Mouse (Mus musculus) liver, embryonic 15.5 days (tissue): Measurements from ENCODE around the gene Chst11. TPM values are rescaled to one million over a fixed set of nuclear protein-coding genes. Genes with fewer than 3 reads are reported as not detected.
"Not testable (repeated sequence)": the region's sequence is repeated elsewhere in the genome, so short reads cannot be mapped to it uniquely, and the experiment has no call there.

Experiments used
- ATAC-seq: fragments of 200-750 bp; cut with Nextera tagmentation; 2 replicates; pipeline ENCODE4 v1.8.0; 2017; ENCODE audit warnings: moderate number of reproducible peaks, mild to moderate bottlenecking, moderate library complexity; ENCODE audit not compliant: insufficient read depth
- H3K27ac ChIP-seq: fragments of 300-500 bp; sonication (generic); replicated peaks from 2 replicates; pipeline ENCODE4 v1.5.1; 2015; ENCODE audit warnings: mild to moderate bottlenecking, inconsistent platforms
- H3K27me3 ChIP-seq: fragments of 300-500 bp; sonication (generic); 2 replicates; pipeline ENCODE4 v1.6.1; 2015; ENCODE audit warnings: mild to moderate bottlenecking, inconsistent platforms
- H3K36me3 ChIP-seq: fragments of 300-500 bp; sonication (generic); replicated peaks from 2 replicates; pipeline ENCODE4 v1.6.1; 2015; ENCODE audit warnings: moderate library complexity, mild to moderate bottlenecking, inconsistent platforms
- H3K4me1 ChIP-seq: fragments of 300-500 bp; sonication (generic); replicated peaks from 2 replicates; pipeline ENCODE4 v1.6.1; 2015; ENCODE audit warnings: inconsistent platforms
- H3K4me2 ChIP-seq: fragments of 300-500 bp; sonication (generic); 2 replicates; pipeline ENCODE4 v1.6.1; 2015; ENCODE audit warnings: moderate library complexity, mild to moderate bottlenecking, inconsistent platforms
- H3K4me3 ChIP-seq: fragments of 300-500 bp; sonication (generic); replicated peaks from 2 replicates; pipeline ENCODE4 v1.5.1; 2015; ENCODE audit warnings: mild to moderate bottlenecking, inconsistent platforms
- H3K9ac ChIP-seq: fragments of 300-500 bp; sonication (generic); 2 replicates; pipeline ENCODE4 v1.6.1; 2015; ENCODE audit warnings: moderate library complexity, mild to moderate bottlenecking, inconsistent platforms
- H3K9me3 ChIP-seq: fragments of 300-500 bp; sonication (generic); replicated peaks from 2 replicates; pipeline ENCODE4 v1.6.1; 2016; ENCODE audit warnings: inconsistent platforms
- WGBS: fragments of 180-500 bp; shearing (Covaris S2); methylation state at CpG from one replicate; pipeline ENCODE4 v1.1.7; 2015; ENCODE audit warnings: mixed read lengths; ENCODE audit not compliant: insufficient replicate concordance; 5-methylcytosine and 5-hydroxymethylcytosine counted together
- polyA plus RNA-seq: library from polyadenylated mRNA; unstranded; fragments of >200 nt; fragmentation: Nextera tagmentation; extraction: Ambion mirVana; gene quantifications from 2 replicates; pipeline ENCODE4 v1.2.1, GENCODE M21; 2015

Chst11 gene
- polyA plus RNA-seq, 1 experiment from 2014 or later: 1.2 TPM

DNA sequence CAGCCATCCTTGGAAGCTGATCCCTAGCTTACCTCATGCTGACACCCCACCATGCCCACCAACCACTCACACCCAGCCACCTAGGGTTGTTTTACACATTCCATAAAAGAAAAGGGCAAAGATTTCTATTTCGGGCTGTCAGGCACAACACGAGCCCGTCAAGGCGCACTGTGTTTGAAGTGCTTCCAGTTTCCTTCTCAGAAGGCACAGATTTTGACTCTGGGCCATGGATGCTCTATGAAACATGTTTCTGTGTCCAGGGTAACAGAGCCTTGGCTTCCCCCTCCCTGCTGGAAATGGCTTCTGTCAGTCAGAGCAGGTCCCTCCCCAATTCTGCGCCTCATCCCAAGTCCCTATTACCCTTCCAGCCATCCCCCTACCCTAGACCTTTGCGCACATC lies 125.7 kb downstream of the Chst11 start:
- WGBS: 84% methylated on average over 6 of the region's 6 CpGs
- ATAC-seq: no peak
- no peaks in the 10 kb centered on the region for H3K36me3 ChIP-seq

DNA sequence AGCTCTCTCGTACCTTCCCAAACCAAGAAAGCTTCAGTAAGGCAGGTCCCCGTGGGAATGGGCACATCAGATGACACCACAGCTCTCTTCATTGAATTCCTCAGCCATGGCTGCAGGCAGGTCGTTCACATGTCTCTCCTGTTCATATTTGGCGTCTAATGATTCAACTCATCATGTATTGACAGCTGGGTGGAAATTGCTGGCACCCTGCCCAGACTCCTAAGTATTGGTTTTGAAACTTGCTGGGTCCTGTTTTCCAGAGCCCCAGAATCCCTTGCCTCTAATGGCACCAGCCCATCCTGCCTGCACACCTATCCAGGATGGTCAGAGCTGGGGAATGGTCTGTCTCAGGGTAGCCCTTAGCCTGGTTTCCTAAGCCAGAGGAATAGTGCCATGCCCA lies 127.0 kb downstream of the Chst11 start:
- WGBS: 65% methylated on average over 4 of the region's 4 CpGs
- Histone ChIP-seq H3K27me3 (no peaks in the 10 kb centered on the region), H3K4me1 (peaks cover 16% of the 10 kb centered on the region), H3K4me2 (no peak overlapping the region), H3K36me3 (no peaks in the 10 kb centered on the region), H3K9ac (no peak overlapping the region), H3K9me3 (no peaks in the 10 kb centered on the region), H3K4me3 (no peak overlapping the region), H3K27ac (no peak overlapping the region)
- no peak for ATAC-seq

More for the DNA sequence above, 125.7 kb downstream of the Chst11 start:
- Histone ChIP-seq H3K27me3 (no peaks in the 10 kb centered on the region), H3K4me3 (no peak overlapping the region), H3K4me2 (no peak overlapping the region), H3K9me3 (no peaks in the 10 kb centered on the region), H3K4me1 (0 out of 2 replicates have a peak, but pooled peaks cover 4% of the 10 kb centered on the region), H3K27ac (no peak overlapping the region), H3K9ac (no peak overlapping the region)

DNA sequence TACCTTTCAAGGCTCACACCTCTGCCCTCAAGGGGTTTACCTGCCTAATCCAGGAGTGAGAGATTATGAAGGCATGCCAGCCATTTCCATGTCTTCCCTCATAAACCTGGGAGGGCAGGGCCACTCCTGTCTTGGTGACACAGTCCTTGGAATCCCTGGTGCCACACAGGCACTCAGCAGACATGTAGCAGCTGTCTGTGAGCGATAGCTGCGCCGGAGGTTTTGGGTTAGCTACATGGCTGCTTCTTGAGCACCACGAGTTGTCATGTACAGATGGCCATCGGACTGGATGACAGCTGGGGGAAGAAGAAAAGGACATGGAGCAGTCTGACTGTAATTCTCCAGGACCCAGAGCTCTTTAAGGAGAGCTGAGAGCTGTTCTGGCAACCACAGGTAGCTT lies 129.3 kb downstream of the Chst11 start:
- Histone ChIP-seq H3K4me3 (no peak overlapping the region), H3K27me3 (no peaks in the 10 kb centered on the region), H3K9me3 (no peaks in the 10 kb centered on the region), H3K9ac (no peak overlapping the region), H3K36me3 (no peaks in the 10 kb centered on the region), H3K4me2 (no peak overlapping the region), H3K27ac (no peak overlapping the region), H3K4me1 (peaks cover 15% of the 10 kb centered on the region)
- no peak for ATAC-seq
- 85% methylated on average over 5 of the region's 5 CpGs for WGBS

DNA sequence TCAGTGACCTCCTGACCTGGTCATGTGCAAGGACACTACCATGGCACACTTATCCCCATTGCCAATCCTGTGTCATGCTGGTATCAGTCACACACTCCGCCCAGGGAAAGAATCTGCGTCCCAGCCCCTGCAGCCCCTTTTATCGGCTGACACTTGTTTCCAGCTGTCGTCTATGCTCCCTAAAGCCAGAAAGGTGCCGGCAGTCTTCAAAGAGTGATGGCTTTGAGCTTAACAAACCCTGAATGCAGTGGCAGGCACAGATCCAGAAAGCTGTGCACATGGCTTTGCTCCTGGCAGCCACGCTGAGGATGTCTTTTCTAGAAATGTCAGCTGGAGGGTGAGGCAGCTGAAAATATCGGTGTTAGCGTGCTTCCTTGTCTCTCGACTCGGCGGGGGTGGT lies 131.6 kb downstream of the Chst11 start:
- H3K4me3 ChIP-seq: no peak overlapping the region
- no peaks in the 10 kb centered on the region for H3K36me3 ChIP-seq
- 31% methylated on average over 11 of the region's 11 CpGs for WGBS
- H3K9ac ChIP-seq: no peak overlapping the region
- H3K4me1 ChIP-seq: peaks cover 15% of the 10 kb centered on the region
- H3K27me3 ChIP-seq: no peaks in the 10 kb centered on the region
- H3K9me3 ChIP-seq: no peaks in the 10 kb centered on the region
- no peak overlapping the region for H3K27ac ChIP-seq
- H3K4me2 ChIP-seq: peak overlapping the region; percentile 42; the same call in 1 of the 2 replicates
- ATAC-seq: peak; percentile 71

DNA sequence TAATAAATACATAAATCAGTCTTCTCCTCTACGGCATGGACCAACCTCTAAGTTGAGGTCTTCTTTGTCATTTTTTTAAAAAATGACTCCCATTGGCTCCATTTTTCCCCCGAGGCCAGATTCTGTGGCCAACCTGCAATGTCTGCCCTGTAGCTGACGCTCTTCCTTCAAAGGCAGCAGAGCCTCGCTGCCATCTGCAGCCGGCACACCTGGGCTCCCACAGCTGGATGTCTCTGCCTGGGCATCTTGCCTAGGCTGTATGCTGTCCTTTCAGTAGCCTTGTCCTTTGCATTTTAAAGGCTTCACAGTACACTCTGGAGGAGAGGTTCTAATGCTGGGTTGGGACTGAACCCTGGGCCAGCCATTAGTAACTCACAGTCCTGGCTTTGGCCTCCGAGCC lies 132.6 kb downstream of the Chst11 start:
- no peak overlapping the region for H3K27ac ChIP-seq
- no peak for ATAC-seq
- no peak overlapping the region for H3K4me3 ChIP-seq
- H3K9me3 ChIP-seq: no peaks in the 10 kb centered on the region
- H3K9ac ChIP-seq: no peak overlapping the region
- peaks cover 15% of the 10 kb centered on the region for H3K4me1 ChIP-seq
- no peaks in the 10 kb centered on the region for H3K27me3 ChIP-seq
- no peaks in the 10 kb centered on the region for H3K36me3 ChIP-seq
- no peak overlapping the region for H3K4me2 ChIP-seq
- WGBS: 85% methylated on average over 6 of the region's 6 CpGs

DNA sequence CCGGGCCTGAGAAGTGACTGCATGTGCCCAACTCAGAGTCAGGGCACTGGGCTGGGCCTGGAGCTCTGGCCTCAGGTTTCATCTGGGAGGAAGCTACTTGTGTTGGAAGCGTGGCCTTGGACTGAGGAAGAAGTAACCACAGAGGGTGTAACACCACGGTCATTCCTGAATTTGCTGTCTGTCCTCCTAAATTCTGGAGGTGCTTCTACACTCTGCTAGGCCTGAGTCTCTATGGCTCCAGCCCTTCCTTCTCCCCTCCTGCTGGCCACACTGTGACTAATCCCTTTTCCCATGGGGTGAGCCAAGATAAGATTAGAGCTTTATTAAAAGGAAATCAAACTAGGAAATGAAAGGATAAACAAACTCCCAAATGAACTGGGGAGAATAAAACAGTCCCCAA lies 133.3 kb downstream of the Chst11 start:
- no peaks in the 10 kb centered on the region for H3K27me3 ChIP-seq
- no peaks in the 10 kb centered on the region for H3K36me3 ChIP-seq
- H3K27ac ChIP-seq: no peak overlapping the region
- H3K4me3 ChIP-seq: no peak overlapping the region
- no peak overlapping the region for H3K4me2 ChIP-seq
- H3K4me1 ChIP-seq: peaks cover 15% of the 10 kb centered on the region
- H3K9ac ChIP-seq: no peak overlapping the region
- no peaks in the 10 kb centered on the region for H3K9me3 ChIP-seq
- no peak for ATAC-seq
- WGBS: 49% methylated on average over 3 of the region's 3 CpGs

DNA sequence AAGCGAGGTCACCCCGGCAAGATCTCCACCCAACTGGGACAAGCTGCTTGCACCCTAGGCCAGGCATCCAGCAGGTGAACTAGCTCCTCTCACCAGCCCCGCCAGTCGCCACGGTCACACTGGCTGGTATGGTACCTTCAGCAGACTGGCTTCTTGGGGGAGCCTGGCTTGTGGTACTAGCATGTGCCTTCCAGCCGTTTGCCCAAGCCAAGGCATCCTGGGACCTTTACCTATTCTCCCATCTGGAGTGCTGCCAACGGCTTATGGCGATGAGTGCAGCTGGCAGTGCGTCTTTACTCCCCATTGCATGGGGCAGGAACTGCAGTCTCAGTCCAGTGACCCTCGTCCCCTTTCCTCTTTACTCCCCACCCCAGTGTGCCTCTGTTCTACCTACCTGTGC lies 133.7 kb downstream of the Chst11 start:
- Histone ChIP-seq H3K27me3 (no peaks in the 10 kb centered on the region), H3K4me3 (no peak overlapping the region), H3K4me1 (peaks cover 15% of the 10 kb centered on the region), H3K4me2 (no peak overlapping the region), H3K36me3 (no peaks in the 10 kb centered on the region), H3K9me3 (no peaks in the 10 kb centered on the region), H3K27ac (no peak overlapping the region), H3K9ac (no peak overlapping the region)
- WGBS: 76% methylated on average over 10 of the region's 10 CpGs
- no peak for ATAC-seq

DNA sequence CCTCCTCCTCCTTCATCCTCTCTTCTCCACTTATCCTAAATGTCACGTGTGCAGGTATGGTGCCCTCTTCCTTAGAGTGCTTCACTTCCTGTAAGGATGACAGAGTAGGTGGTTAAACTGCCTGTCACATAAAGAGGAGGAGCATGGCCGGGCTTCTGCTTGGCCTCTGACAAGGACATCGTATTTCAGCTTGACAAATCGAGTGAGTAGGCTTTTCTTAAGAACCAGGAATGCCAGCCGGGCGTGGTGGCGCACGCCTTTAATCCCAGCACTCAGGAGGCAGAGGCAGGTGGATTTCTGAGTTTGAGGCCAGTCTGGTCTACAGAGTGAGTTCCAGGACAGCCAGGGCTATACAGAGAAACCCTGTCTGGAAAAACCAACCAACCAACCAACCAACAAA lies 134.2 kb downstream of the Chst11 start:
- not testable (repeated sequence) for H3K9me3 ChIP-seq, H3K36me3 ChIP-seq, H3K27ac ChIP-seq, H3K4me2 ChIP-seq, H3K9ac ChIP-seq, ATAC-seq, H3K27me3 ChIP-seq, H3K4me3 ChIP-seq
- peaks cover 15% of the 10 kb centered on the region for H3K4me1 ChIP-seq
- WGBS: 67% methylated on average over 8 of the region's 8 CpGs

DNA sequence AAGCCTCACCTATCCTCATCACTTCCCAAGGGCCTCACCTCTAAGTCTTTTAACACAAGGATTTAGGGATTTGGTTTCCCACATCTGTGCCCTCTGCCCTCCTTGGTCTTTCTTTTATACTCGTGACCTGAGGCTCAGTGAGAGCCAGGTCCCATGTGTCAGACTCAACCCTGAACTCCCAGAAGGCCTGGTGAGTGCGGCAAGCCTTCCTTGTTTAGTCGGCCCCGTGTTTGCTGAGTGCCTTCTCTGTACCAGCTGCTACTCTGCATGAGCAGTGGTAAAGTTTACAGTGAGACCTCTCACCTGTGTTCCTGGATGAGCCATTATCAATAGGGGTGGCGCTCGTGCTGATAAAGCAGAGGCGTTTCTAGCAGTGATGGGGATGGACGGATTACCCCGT lies 134.6 kb downstream of the Chst11 start:
- H3K9me3 ChIP-seq: no peaks in the 10 kb centered on the region
- no peak for ATAC-seq
- no peak overlapping the region for H3K27ac ChIP-seq
- WGBS: 54% methylated on average over 9 of the region's 9 CpGs
- no peaks in the 10 kb centered on the region for H3K36me3 ChIP-seq
- H3K9ac ChIP-seq: no peak overlapping the region
- peaks cover 15% of the 10 kb centered on the region for H3K4me1 ChIP-seq
- no peak overlapping the region for H3K4me2 ChIP-seq
- no peaks in the 10 kb centered on the region for H3K27me3 ChIP-seq
- no peak overlapping the region for H3K4me3 ChIP-seq

DNA sequence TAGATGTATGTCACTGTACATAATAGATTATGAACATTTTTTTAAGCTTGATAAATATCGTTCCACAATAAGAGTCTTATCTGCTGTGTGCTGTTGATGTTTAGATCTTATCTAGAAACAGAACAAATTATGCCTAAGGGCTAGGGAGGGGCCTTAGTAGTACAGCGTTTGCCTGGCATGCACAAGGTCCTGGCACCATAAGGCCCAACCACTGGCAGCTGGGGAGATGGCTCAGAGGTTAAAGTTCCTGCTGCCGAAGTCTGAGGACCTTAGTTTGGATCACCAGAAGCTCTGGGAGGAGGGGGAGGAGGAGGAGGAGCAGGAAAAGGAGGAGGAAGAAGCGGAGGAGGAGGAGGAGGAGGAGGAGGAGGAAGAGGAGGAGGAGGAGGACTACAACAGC lies 135.6 kb downstream of the Chst11 start:
- H3K36me3 ChIP-seq: no peaks in the 10 kb centered on the region
- no peak for ATAC-seq
- 65% methylated on average over 4 of the region's 4 CpGs for WGBS
- H3K4me1 ChIP-seq: peaks cover 15% of the 10 kb centered on the region
- H3K27me3 ChIP-seq: no peaks in the 10 kb centered on the region
- H3K27ac ChIP-seq: no peak overlapping the region
- no peak overlapping the region for H3K9ac ChIP-seq
- H3K4me3 ChIP-seq: no peak overlapping the region
- H3K9me3 ChIP-seq: no peaks in the 10 kb centered on the region
- no peak overlapping the region for H3K4me2 ChIP-seq

DNA sequence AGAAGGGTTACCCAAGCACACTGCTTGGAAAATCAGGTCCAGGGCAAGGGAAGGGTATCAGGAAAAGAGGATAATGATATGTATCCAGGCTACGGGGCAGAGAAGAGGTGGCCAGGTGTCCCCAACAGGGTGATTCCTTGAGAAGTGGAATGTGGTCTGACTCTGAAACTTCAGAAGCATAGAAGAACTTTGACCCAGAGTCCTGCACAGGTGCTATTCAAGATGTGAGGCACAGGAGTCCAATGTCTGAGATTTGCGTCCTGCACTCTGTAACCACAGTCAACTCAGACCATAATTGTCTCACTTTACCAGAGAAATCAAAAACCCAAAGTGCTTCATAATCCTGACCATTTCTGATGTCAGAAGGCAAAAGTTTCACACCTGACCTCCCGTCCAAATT lies 139.3 kb downstream of the Chst11 start:
- H3K36me3 ChIP-seq: no peaks in the 10 kb centered on the region
- no peaks in the 10 kb centered on the region for H3K4me1 ChIP-seq
- WGBS: 82% methylated on average over 3 of the region's 3 CpGs
- no peak overlapping the region for H3K27ac ChIP-seq
- H3K4me3 ChIP-seq: no peak overlapping the region
- H3K4me2 ChIP-seq: no peak overlapping the region
- H3K9ac ChIP-seq: no peak overlapping the region
- no peaks in the 10 kb centered on the region for H3K27me3 ChIP-seq
- no peak for ATAC-seq
- no peaks in the 10 kb centered on the region for H3K9me3 ChIP-seq

DNA sequence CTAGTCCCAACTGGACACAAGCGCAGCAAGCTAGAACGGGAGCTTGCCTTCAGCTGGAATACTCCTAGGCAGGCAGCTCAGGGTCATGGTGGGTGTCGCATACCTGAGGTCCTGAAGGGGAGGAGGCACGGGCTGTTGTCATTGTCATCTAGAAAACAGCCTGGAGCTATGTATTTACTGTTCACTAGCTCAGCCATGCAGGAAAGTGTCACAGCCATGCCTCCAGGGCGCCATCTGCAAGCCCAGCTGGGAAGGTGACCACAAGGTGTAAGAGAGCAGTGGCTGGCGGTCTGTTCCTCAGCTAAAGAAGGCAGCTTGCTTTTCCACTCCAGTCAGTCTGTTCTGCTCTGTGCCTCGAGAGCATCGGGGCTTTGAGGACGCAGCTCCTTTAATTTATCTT lies 141.1 kb downstream of the Chst11 start:
- no peak overlapping the region for H3K4me3 ChIP-seq
- no peak overlapping the region for H3K4me2 ChIP-seq
- no peaks in the 10 kb centered on the region for H3K36me3 ChIP-seq
- no peak overlapping the region for H3K27ac ChIP-seq
- H3K9me3 ChIP-seq: no peaks in the 10 kb centered on the region
- no peaks in the 10 kb centered on the region for H3K27me3 ChIP-seq
- H3K4me1 ChIP-seq: no peaks in the 10 kb centered on the region
- ATAC-seq: no peak
- WGBS: 63% methylated on average over 9 of the region's 9 CpGs
- no peak overlapping the region for H3K9ac ChIP-seq
